Mouse (Mus musculus) CD4-positive, CD25-positive, alpha-beta regulatory T cell, adult 2 months (primary cell): ENCODE results near the gene Rnps1.

Experiments
- DNase-seq: peaks from one replicate; pipeline ENCODE4 v3.0.0-alpha.2; 2012; ENCODE audit warnings: low read depth, low spot score

Rnps1 gene

DNA sequence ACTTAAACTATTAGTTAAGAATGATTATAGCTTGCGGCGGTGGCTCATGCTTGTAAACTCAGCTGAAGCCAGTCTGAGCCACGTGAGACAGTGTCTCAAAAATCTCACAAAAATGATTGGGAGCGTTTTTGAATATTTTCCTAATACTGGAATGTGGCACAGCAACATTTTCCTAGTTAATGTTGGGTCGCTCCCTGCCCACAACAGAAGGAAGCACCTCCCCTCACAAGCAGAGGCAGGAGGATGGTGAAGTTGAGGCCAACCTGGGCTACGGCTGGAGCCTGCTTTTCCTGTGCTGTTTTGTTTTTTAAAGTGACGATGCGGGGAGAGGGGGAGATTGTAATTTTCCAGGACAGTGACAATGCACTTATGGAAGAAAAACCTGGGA, 12.8 kb downstream of the Rnps1 start:
- DNase-seq, result no peak

DNA sequence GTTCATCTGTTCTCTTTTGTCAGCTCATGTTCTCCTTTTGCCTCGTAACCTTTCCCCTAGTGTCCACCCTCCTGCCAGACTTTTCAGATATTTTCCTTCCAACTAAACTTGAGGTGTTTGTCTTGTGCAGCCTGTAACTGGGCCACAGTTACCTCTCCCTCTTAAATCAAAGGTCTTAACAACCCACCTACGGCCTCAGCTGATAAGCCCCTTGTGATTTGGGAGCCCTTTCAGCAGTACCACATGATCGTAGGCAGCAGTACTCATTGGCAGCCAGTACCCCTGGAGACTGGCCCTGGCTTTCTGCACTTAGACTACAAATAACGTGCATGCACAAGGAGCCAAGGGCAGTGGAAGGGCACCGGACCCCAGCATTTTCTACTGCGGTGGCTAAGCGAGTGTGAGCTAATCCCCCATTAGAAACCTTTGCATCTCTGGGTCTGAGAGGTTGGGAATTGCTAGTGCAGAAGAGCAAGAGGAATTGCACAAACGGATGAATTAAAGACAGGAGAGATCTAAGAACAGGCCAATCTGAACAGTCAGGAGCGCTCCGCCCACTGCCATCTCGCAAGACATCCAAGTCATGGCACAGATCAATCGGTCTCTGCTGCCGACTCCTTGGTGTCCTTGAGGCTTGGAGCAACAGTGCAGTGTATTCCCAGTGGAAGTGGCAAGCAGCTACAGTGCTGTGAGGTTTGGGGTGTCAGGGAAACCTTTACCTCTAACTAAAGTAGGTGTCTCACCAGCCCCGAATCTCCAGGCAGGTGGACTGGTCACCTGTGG, 15.0 kb downstream of the Rnps1 start:
- no peak for DNase-seq

- DNase-seq, result peak; percentile 75
Measured at GRCm38 (mm10) chr17:24437016-24437415, 22.7 kb downstream of the Rnps1 start.

DNA sequence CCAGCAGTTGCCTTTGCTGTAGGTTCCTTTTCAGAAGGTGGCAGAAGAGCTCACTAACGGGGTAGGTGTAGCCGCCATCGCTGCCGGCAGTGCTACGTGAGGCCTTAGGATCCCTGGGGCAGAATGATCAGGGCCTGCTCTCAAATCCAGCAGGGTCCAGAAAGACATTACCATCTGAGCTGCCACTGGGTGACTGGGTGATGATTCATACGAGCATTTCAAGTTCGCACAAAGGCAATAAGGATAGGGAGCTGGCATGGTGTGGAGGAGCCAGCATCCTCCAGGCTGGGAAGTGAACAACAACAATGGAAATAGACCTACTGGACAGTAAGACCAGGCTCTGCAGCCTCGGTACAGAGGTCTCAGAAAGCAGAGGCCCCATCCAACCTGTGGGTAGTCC, 26.0 kb downstream of the Rnps1 start:
- DNase-seq, result no peak

DNA sequence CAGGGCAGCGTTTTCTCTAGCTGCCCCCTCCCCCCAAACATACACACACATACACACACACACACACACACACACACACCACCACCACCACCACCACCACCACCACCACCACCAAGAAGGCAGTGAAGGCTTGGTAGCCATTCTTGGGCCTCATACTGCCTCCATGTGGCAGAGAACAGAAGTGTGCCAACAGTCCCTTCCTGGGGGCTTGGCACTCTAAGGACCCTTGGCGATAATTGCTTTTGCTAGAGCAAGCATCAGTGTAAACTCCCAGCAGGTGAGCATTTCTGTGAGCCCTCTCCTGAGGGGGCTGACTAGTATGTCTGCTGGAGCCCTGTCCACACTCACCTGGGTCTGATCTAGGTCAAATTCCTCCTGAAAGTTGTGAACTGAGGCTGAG, 26.8 kb downstream of the Rnps1 start:
- DNase-seq, result peak; percentile 28

- no peak for DNase-seq
Measured at GRCm38 (mm10) chr17:24442107-24442506, 27.7 kb downstream of the Rnps1 start.

- DNase-seq, result no peak
Measured at GRCm38 (mm10) chr17:24442632-24443155, 28.3 kb downstream of the Rnps1 start, which contains the start of gene Dnase1l2. TSS of gene Dnase1l2 (minus strand) at chr17:24443105.

DNA sequence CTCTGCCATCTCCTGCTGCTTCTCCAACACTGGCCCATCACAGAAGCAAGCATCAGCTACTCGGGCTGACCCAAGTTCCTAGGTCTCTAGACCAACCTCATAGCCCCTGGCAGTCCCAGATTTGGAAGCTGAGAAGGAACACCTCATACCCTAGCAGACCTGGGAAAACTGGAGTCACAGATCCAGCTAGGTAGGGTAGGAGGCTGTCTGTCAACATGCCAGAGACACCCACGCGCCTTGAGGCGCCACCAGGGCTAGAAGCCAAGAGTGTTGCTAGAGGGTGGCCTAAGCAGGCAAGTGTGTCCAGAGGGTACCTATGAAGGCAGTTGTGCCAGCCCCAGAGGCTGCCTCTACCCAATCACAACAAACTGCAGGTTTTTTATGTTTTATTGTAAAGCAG, 29.0 kb downstream of the Rnps1 start:
- no peak for DNase-seq

- no peak for DNase-seq
Measured at GRCm38 (mm10) chr17:24446590-24446989, 32.2 kb downstream of the Rnps1 start.

- no peak for DNase-seq
Measured at GRCm38 (mm10) chr17:24449507-24449906, 35.1 kb downstream of the Rnps1 start.

DNA sequence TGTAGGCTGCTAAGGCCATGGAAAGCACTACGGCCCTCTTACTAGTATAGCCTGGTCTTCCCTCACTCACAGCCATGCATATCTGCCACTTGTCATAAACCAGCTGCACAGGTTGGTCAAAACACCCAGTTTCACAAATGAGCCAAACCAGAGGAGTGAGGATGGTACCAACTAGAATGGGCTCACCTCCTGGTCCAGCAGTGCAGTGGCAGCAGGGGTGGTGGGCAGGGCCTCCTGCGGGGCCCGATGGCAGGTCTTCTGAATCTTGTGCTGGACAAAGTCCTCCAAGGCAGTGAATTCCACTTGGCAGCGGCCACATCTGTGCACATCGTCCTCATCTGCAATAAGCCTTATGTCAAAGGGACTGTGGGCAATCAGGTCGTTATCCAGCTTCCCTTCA, 36.9 kb downstream of the Rnps1 start:
- no peak for DNase-seq

DNA sequence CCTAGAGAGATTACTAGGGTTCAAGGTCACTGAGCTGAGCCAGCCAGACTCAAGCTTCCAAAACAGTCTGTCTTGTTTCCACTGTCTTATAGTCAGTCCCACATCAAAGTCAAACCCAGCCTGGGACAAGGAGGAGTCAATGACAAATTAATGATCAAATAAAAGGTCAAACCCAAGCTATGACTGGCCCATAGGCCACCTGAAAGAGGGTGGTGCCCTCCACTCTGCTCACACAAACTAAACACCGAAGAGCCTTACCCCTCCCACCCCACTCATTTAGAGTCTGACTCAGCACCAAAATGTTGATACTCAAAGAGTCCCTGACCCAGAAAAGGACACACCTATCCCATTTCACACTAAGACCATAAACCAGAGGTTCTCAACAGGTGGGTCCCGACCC, 39.0 kb downstream of the Rnps1 start:
- peak; percentile 44 for DNase-seq

GRCm38 (mm10) chr17:24454218-24454755, 39.9 kb downstream of the Rnps1 start:
- DNase-seq, result peak; percentile 76

DNA sequence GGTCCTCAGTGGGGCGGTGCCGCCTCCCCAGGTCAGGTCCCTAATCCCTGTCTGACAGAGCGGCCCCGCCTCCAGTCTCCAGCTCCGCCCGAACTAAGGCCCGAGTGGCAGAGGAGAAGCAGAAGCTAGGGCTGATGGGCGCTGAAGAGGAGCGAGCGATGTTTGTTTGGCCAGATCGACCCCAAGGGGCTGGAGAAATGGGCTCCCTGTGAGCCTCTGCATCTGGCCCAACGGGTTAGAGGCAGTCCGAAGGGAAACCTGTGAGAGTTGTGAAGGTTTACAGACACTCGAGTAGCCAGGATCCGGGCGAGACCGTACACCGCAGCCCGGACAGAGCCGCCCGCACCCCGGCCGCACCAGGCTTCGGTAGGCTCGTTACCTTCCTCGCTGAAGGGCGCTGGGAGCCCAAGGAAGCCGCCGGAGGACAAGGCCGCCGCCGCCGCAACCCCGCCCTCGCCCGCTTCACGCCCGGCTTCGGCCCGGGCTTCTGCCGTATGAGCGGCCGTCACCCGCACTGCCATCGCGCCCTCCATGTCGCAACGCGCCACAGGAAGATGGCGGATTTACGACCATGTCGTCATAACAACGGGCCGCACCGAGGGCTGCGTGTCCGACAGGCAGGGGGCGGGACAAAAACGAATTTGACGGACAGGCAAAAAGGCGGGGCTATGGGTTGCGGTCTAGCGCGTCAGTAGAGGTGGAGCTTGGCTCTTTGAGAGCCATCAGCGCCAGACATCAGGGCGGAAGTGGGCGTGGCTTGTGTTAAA, 40.6 kb downstream of the Rnps1 start:
- DNase-seq, result peak; percentile 100

DNA sequence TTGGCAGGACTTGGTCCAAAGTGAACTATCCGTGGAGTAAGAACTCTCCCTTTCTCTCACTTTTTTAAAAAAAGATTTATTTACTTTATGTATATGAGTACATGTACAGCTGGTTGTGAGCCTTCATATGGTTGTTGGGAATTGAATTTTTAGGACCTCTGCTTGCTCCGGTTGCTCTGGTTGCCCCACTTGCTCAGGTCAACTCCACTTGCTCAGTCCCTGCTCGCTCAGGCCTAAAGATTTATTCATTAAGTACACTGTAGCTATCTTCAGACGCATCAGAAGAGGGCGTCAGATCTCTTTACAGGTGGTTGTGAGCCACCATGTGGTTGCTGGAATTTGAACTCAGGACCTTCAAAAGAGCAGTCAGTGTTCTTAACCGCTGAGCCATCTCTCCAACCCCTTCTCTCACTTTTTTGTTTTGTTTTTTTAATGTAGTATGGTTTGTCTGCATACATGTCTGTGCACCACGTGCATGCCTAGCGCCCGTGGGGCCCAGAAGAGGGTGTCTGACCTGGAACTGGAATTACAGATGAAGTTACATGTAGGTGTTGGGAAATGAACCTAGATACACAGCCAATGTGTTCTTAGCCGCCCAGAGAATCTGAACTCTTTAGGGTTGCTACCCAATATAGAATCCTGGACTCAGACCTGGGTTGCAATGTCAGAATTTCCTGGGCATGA, 41.3 kb downstream of the Rnps1 start:
- DNase-seq, result peak; percentile 35

GRCm38 (mm10) chr17:24461580-24461979, 47.2 kb downstream of the Rnps1 start:
- peak; percentile 73 for DNase-seq

GRCm38 (mm10) chr17:24462932-24463331, 48.6 kb downstream of the Rnps1 start:
- no peak for DNase-seq

DNA sequence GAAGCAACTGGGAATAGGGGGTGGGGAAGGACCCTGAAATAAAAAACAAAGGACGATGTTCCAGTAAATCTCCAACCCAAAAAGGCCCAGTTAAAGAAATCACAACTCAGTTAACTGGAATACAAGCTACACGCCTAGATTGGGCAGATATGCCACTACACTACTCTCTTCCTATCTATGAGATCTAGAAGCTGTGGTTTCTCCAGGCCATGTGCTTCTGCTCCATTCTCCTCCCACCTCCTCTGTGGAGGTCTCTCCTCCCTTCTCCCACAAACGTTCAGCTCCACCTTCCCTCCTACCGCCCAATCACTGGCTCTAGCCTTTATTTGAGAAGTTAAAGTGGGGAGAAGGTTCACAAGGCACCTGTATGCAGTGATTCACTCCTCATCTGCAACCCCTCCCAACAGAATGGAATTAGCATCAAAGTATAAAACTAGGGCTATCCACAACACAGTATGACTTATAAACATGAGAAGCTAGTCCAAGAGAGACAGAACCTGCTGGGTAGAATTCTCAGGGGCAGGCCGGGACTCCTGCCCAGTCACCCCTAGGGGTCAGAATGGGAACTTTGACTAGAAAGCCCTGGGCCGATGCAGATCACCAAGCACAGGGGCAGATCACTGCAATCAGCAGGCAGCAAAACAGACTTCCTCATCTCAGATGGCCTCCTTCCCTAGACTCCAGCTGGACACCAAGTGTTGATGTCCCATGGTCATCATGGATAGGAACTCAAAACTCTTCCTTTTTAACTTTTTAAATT, 49.2 kb downstream of the Rnps1 start:
- DNase-seq, result peak; percentile 26

DNA sequence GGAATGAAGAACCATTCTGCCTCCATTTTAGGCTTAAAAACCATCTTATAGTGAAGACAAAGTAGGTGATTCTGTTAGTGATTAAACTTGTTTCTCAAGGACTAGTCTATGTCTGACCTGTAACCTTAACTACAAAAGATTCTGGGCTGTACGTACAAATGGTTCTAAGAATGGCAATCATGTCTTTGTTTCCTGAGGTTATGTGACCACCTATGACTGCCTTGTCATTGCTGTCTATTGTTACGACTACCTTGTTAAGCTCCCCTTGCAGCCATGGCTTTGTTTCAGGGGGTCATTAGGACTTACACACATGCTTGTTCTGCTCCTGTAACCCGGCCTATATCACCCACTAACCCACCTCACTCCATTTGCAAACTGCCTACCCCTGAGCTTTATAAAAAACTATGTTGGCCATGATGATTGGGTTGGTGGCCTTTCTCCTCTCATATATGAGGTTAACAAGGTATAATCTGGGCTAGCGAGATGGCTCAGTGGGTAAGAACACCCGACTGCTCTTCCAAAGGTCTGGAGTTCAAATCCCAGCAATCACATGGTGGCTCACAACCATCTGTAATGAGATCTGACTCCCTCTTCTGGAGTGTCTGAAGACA, 54.4 kb downstream of the Rnps1 start:
- DNase-seq, result no peak

- DNase-seq, result no peak
Measured at GRCm38 (mm10) chr17:24469336-24469909, 55.1 kb downstream of the Rnps1 start.
